Mouse (Mus musculus): ENCODE data around the gene Errfi1.

- TF ChIP-seq SIN3A (IDR thresholded peaks at IDR 0.05; ENCODE audit: low read length) (no peak), E2F4 (IDR thresholded peaks at IDR 0.05; ENCODE audit: borderline replicate concordance, low read depth, low read length) (no peak), CTCF (IDR thresholded peaks at IDR 0.05 in 2 of 3, conservative IDR thresholded peaks at IDR 0.05 in 1 of 3; ENCODE audit: control insufficient read depth in 1 of 3, insufficient read depth in 1 of 3, low read depth in 2 of 3, low read length in 3 of 3, poor library complexity in 1 of 3, severe bottlenecking in 1 of 3) (no peak), HCFC1 (IDR thresholded peaks at IDR 0.05; ENCODE audit: low read depth, low read length) (no peak), POLR2A (IDR thresholded peaks at IDR 0.05; ENCODE audit: control insufficient read depth in 1 of 2, insufficient read depth in 1 of 2, low read depth in 1 of 2, low read length in 2 of 2, poor library complexity in 1 of 2) (no peak), EP300 (IDR thresholded peaks at IDR 0.05; ENCODE audit: low read depth in 1 of 2, low read length in 2 of 2) (no peak), ZKSCAN1 (IDR thresholded peaks at IDR 0.05; ENCODE audit: low read depth, low read length) (no peak)
These were observed 16.3 kb upstream of the Errfi1 start for GRCm38 (mm10) chr4:150837458-150837857.
